Mouse (Mus musculus): ENCODE measurements around the gene 1700066M21Rik. TPM values are rescaled to one million over a fixed set of nuclear protein-coding genes. Genes with fewer than 3 reads are reported as not detected.

1700066M21Rik gene
- polyA plus RNA-seq, 1 experiment from 2014 or later: 10.5 TPM

- Histone ChIP-seq H3K4me2 (no peak overlapping the region), H3K4me1 (replicated peaks) (peaks cover 12% of the 10 kb centered on the region; the same call in 1 of the 2 replicates), H3K4me3 (no peak overlapping the region), H3K36me3 (no peaks in the 10 kb centered on the region), H3K27ac (ENCODE audit: poor library complexity, severe bottlenecking) (no peak overlapping the region), H3K9me3 (replicated peaks) (no peaks in the 10 kb centered on the region), H3K9ac (no peak overlapping the region), H3K27me3 (replicated peaks) (no peaks in the 10 kb centered on the region)
- WGBS: 89% methylated on average over 7 of the region's 7 CpGs
- ATAC-seq (ENCODE audit: insufficient number of reproducible peaks, low FRiP score): no peak
Observed at GRCm38 (mm10) chr1:57433141-57433540, 55.7 kb downstream of the 1700066M21Rik start.

Other genes starting within 250 kb of the 1700066M21Rik start
- gene Maip1, start 28.7 kb downstream of the 1700066M21Rik start, polyA plus RNA-seq (2016; fragmentation: Nextera tagmentation; extraction: Ambion mirVana): 16.3 and 17.4 TPM in 2 replicates
- gene Tyw5, start 29.5 kb downstream of the 1700066M21Rik start, polyA plus RNA-seq (2016; fragmentation: Nextera tagmentation; extraction: Ambion mirVana): 20.4 and 21.9 TPM in 2 replicates